Mouse (Mus musculus) embryonic facial prominence, embryonic 14.5 days (tissue): ENCODE measurements around the gene Apbb2. TPM values are rescaled to one million over a fixed set of nuclear protein-coding genes. Genes with fewer than 3 reads are reported as not detected.
A peak's percentile ranks its signal among the peaks of the same experiment; 100 is the strongest.

Experiments
- ATAC-seq: fragments of 200-750 bp; cut with Nextera tagmentation; 2 replicates; pipeline ENCODE4 v1.8.0; 2017; ENCODE audit warnings: low read depth, moderate number of reproducible peaks, moderate TSS enrichment
- DNase-seq: peaks from one replicate; pipeline ENCODE4 v3.0.0-alpha.2; 2015; ENCODE audit warnings: low spot score
- H3K27ac ChIP-seq: fragments of 300-500 bp; sonication (generic); replicated peaks from 2 replicates; pipeline ENCODE4 v1.5.1; 2014; ENCODE audit warnings: low read depth, mild to moderate bottlenecking, low read length, moderate library complexity
- H3K27me3 ChIP-seq: fragments of 300-500 bp; sonication (generic); replicated peaks from 2 replicates; pipeline ENCODE4 v1.6.1; 2014; ENCODE audit warnings: low read length; ENCODE audit not compliant: control insufficient read depth, insufficient read depth
- H3K36me3 ChIP-seq: fragments of 300-500 bp; sonication (generic); 2 replicates; pipeline ENCODE4 v1.6.1; 2014; ENCODE audit warnings: low read length, mixed read lengths; ENCODE audit not compliant: control insufficient read depth, insufficient read depth
- H3K4me1 ChIP-seq: fragments of 300-500 bp; sonication (generic); 2 replicates; pipeline ENCODE4 v1.6.1; 2014; ENCODE audit warnings: antibody characterized with exemption, low read length; ENCODE audit not compliant: control insufficient read depth, insufficient read depth
- H3K4me2 ChIP-seq: fragments of 300-500 bp; sonication (generic); 2 replicates; pipeline ENCODE4 v1.6.1; 2014; ENCODE audit warnings: low read depth, mild to moderate bottlenecking, low read length, moderate library complexity, mixed read lengths
- H3K4me3 ChIP-seq: fragments of 300-500 bp; sonication (generic); 2 replicates; pipeline ENCODE4 v1.5.1; 2014; ENCODE audit warnings: low read depth, mild to moderate bottlenecking, low read length
- H3K9ac ChIP-seq: fragments of 300-500 bp; sonication (generic); 2 replicates; pipeline ENCODE4 v1.6.1; 2014; ENCODE audit warnings: low read depth, mild to moderate bottlenecking, low read length, moderate library complexity, mixed read lengths
- H3K9me3 ChIP-seq: fragments of 300-500 bp; sonication (generic); 2 replicates; pipeline ENCODE4 v1.6.1; 2016; ENCODE audit warnings: low read length; ENCODE audit not compliant: control insufficient read depth
- WGBS: fragments of 180-500 bp; shearing (Covaris S2); extraction: QIAGEN DNeasy Blood & Tissue Kit; methylation state at CpG from one replicate; pipeline ENCODE4 v1.1.7; 2014; 5-methylcytosine and 5-hydroxymethylcytosine counted together
- polyA plus RNA-seq: library from polyadenylated mRNA; unstranded; fragments of >200 nt; fragmentation: Nextera tagmentation; extraction: Ambion mirVana; gene quantifications from 2 replicates; pipeline ENCODE4 v1.2.1, GENCODE M21; 2014

Gene Apbb2
- 39.8 and 47.9 TPM in 2 replicates for polyA plus RNA-seq

DNA sequence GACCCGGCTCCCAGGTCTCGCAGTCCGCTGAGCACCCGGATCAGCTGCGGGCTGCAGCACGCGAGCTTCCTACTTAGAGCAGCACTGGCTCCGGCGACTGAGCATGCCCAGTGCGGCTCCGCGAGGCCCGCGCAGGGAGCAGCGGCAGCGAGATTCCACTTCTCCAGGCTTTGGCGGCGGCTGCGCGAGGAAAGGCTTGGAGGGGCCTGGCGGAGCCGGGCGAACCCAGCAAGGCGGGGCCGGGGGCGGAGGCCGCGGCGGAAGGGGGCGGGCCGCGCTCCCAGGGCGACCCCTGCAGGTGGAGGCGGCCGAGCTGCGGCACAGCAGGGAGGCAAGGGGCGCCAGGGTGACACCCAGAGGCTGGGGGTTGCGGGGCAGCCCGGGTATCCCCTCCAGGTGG is at the start of gene Apbb2:
Apbb2 (minus strand) TSS at position 188 of the 400 bp plus-strand sequence.
- H3K4me2 ChIP-seq, result peak within 1 kb of the TSS; percentile 85
- peak within 1 kb of the TSS; percentile 64 for H3K4me3 ChIP-seq
- H3K4me1 ChIP-seq, result peaks cover 23% of the 10 kb centered on the region
- H3K36me3 ChIP-seq, result no peaks in the 10 kb centered on the region
- 2% methylated on average over 10 of the region's 39 CpGs for WGBS
- peak; percentile 97 for ATAC-seq
- peak; percentile 98 for DNase-seq
- no peaks in the 10 kb centered on the region for H3K27me3 ChIP-seq
- no peaks in the 10 kb centered on the region for H3K9me3 ChIP-seq
- peak within 1 kb of the TSS; percentile 89 for H3K9ac ChIP-seq
- H3K27ac ChIP-seq, result peak within 1 kb of the TSS; percentile 96

- H3K9me3 ChIP-seq, result no peaks in the 10 kb centered on the region
- peak overlapping the region; percentile 63; the same call in 1 of the 2 replicates for H3K27ac ChIP-seq
- peak; percentile 88 for ATAC-seq
- DNase-seq, result peak; percentile 90
- peaks cover 3% of the 10 kb centered on the region; the same call in 1 of the 2 replicates for H3K4me1 ChIP-seq
- no peaks in the 10 kb centered on the region for H3K36me3 ChIP-seq
- 17% methylated on average over 5 of the region's 5 CpGs for WGBS
- H3K27me3 ChIP-seq, result no peaks in the 10 kb centered on the region
- H3K4me3 ChIP-seq, result no peak overlapping the region
- no peak overlapping the region for H3K9ac ChIP-seq
- 0 out of 2 replicates have a peak overlapping the region, but pooled peaks have one; percentile 10 for H3K4me2 ChIP-seq
These were observed 35.6 kb upstream of the Apbb2 start for GRCm38 (mm10) chr5:66654220-66654619.

DNA sequence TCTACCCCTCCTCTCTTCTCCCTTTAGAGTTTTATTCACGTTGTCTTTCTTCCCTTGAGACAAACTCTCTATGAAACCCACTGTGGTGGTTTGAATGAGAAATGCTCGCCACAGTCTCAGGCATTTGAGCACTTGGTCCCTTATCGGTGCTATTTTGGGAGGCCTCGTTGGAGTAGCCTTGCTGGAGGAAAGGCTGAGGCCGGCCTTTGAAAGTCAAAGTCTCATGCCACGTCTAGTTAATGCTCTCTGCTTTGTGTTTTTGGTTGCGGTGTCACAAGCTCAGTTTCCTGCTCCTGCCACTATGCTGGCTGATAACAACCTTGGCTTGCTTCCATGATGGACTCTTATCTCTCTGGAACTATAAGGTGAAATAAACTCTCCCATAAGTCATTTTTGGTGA is 28.9 kb upstream of the Apbb2 start:
- Histone ChIP-seq H3K9ac (no peak overlapping the region), H3K4me3 (no peak overlapping the region), H3K9me3 (no peaks in the 10 kb centered on the region), H3K27me3 (no peaks in the 10 kb centered on the region), H3K4me2 (no peak overlapping the region), H3K27ac (no peak overlapping the region), H3K4me1 (no peaks in the 10 kb centered on the region), H3K36me3 (no peaks in the 10 kb centered on the region)
- no peak for ATAC-seq
- DNase-seq, result no peak
- WGBS, result 69% methylated on average over 7 of the region's 7 CpGs

- DNase-seq (no peak), ATAC-seq (no peak)
- Histone ChIP-seq H3K27me3 (no peaks in the 10 kb centered on the region), H3K4me3 (no peak overlapping the region), H3K4me2 (no peak overlapping the region), H3K9ac (no peak overlapping the region), H3K9me3 (no peaks in the 10 kb centered on the region), H3K27ac (no peak overlapping the region), H3K4me1 (no peaks in the 10 kb centered on the region), H3K36me3 (no peaks in the 10 kb centered on the region)
- WGBS, result 85% methylated on average over 5 of the region's 5 CpGs
These were observed 24.7 kb upstream of the Apbb2 start for GRCm38 (mm10) chr5:66643260-66643659.

- ATAC-seq (no peak), DNase-seq (no peak)
- no peak overlapping the region for H3K4me2 ChIP-seq
- H3K36me3 ChIP-seq, result no peaks in the 10 kb centered on the region
- no peaks in the 10 kb centered on the region for H3K9me3 ChIP-seq
- WGBS, result 84% methylated on average over 4 of the region's 4 CpGs
- H3K4me1 ChIP-seq, result no peaks in the 10 kb centered on the region
- H3K27ac ChIP-seq, result no peak overlapping the region
- no peak overlapping the region for H3K9ac ChIP-seq
- no peaks in the 10 kb centered on the region for H3K27me3 ChIP-seq
- H3K4me3 ChIP-seq, result no peak overlapping the region
These were observed 23.6 kb upstream of the Apbb2 start for GRCm38 (mm10) chr5:66642156-66642555.

- DNase-seq, result no peak
- no peak for ATAC-seq
- Histone ChIP-seq H3K27ac (no peak overlapping the region), H3K4me1 (no peaks in the 10 kb centered on the region), H3K36me3 (no peaks in the 10 kb centered on the region), H3K27me3 (no peaks in the 10 kb centered on the region), H3K9ac (no peak overlapping the region), H3K9me3 (no peaks in the 10 kb centered on the region), H3K4me3 (no peak overlapping the region), H3K4me2 (no peak overlapping the region)
- WGBS, result 62% methylated on average over 10 of the region's 10 CpGs
These were observed 17.0 kb upstream of the Apbb2 start for GRCm38 (mm10) chr5:66635459-66636079.

DNA sequence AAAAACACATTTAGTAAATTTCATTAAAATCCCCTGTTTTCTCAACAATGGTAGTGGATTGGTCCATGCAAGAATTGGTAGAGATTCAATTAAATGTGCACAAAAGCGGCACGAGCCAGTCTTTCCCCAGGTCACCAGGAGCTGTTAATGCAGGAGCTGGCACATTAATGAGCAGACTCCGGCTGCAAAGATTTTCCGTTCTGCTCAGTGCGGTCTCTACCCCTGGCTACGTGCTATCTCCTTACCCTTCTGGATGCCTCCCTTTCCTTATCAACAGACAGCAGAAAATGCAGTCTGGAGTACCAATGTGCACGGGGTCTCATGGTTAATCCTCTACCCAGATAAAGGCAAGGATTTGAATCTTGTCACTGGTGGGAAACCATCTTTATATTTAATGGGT is 9.2 kb upstream of the Apbb2 start:
- 75% methylated on average over 7 of the region's 7 CpGs for WGBS
- DNase-seq (no peak), ATAC-seq (no peak)
- Histone ChIP-seq H3K36me3 (no peaks in the 10 kb centered on the region), H3K9ac (no peak overlapping the region), H3K4me1 (no peaks in the 10 kb centered on the region), H3K9me3 (no peaks in the 10 kb centered on the region), H3K4me3 (no peak overlapping the region), H3K4me2 (no peak overlapping the region), H3K27ac (no peak overlapping the region), H3K27me3 (no peaks in the 10 kb centered on the region)

DNA sequence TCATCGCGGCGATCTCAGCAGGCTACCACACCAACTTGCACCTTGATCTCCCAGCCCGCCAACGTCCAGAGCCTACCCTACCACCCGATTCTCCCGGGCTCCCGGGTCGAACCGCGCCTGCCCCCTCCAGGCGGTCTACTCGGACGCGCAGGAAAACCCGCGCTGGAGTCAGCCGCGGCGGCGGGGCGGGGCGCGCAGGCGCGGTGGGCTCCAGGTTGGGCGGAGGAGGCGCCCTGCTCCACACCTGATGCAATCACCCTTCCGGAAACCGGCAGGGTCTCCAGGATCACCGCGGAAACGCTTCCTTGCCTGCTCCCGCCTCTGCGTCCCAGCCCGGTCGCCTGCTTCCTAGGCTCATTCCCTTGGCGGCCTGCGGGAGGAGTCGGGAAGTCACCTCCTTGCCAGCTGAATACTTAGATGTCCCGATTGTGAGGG is 1.6 kb upstream of the Apbb2 start:
- H3K27me3 ChIP-seq, result no peaks in the 10 kb centered on the region
- peaks cover 9% of the 10 kb centered on the region for H3K4me1 ChIP-seq
- no peaks in the 10 kb centered on the region for H3K9me3 ChIP-seq
- H3K36me3 ChIP-seq, result no peaks in the 10 kb centered on the region
- H3K27ac ChIP-seq, result peak overlapping the region; percentile 44; the same call in 1 of the 2 replicates
- H3K4me3 ChIP-seq, result peak overlapping the region; percentile 62
- WGBS, result under 1% methylated on average over 18 of the region's 41 CpGs
- H3K4me2 ChIP-seq, result peak overlapping the region; percentile 85
- peak overlapping the region; percentile 73 for H3K9ac ChIP-seq
- DNase-seq, result peak; percentile 87
- ATAC-seq, result peak; percentile 68

DNA sequence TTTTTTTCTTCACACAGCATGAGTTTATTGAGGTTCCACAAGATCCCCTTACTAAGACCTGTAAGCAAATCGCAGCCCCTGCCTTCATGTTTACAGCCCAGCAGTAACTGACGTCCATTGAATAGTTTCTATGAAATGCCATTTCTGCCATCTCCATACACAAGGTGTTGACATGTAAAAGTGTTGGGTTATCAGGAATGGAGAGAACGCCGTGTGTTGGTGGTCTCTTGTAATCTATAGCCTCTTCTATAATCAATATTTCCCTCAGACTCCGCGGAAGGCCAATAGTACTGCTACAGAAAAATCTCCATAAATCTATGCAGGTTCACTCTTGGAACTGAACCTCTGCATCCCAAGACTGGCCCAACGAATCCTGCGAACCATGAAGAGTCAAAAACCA is 1.1 kb upstream of the Apbb2 start:
- no peak for ATAC-seq
- peaks cover 14% of the 10 kb centered on the region for H3K4me1 ChIP-seq
- no peak for DNase-seq
- peak overlapping the region; percentile 62 for H3K4me3 ChIP-seq
- H3K4me2 ChIP-seq, result peak overlapping the region; percentile 85
- H3K27me3 ChIP-seq, result no peaks in the 10 kb centered on the region
- 40% methylated on average over 8 of the region's 8 CpGs for WGBS
- no peaks in the 10 kb centered on the region for H3K36me3 ChIP-seq
- no peak overlapping the region for H3K27ac ChIP-seq
- H3K9me3 ChIP-seq, result no peaks in the 10 kb centered on the region
- H3K9ac ChIP-seq, result peak overlapping the region; percentile 73
